Mouse (Mus musculus) kidney, adult 9 months (tissue): Measurements from ENCODE around the gene Mnt.
A peak's percentile ranks its signal among the peaks of the same experiment; 100 is the strongest.

Source experiments
- DNase-seq: peaks from one replicate; pipeline ENCODE4 v3.0.0; 2022

The Mnt gene

DNA sequence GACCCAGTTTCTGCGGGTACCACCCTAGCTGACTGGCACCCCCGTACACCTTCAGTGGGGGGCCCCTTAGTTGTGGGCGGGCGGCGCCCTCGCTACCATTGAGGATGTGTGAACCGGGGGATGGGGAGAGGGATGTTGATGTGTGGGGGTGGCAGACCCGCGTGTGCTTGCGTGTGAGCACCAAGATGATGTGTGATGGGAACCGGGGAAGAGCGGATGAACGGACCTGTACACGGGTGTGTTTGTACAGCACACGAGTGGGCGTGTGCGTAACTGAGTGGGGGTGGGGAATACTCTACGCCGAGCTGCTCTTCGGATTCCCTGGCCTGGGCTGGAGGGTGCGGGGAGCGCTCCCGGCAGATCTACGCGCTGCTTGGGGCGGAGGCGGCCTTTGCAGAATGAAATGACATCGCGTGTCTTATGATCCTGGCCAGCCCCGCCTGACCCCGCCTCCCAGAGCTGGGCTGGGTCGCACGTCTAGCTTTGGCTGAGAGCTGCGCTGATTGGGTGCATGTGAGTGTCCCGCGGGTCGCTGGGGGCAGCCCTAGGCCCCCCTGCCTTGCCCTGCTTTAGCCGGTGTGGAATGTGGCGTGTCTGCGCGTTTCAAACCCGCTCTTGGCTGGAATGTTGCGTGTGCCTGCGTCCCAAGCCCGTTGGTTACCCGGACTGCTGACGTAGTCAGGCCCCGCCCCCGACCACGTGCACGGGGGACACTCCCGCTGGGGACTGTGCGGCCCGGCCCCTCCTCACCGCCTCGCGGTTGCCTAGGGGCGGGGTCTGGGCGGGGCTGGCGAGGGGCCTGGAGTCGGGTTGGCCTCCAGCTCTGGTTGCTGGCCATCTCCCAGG is 1.1 kb downstream of the Mnt start:
- peak; percentile 100 for DNase-seq

DNA sequence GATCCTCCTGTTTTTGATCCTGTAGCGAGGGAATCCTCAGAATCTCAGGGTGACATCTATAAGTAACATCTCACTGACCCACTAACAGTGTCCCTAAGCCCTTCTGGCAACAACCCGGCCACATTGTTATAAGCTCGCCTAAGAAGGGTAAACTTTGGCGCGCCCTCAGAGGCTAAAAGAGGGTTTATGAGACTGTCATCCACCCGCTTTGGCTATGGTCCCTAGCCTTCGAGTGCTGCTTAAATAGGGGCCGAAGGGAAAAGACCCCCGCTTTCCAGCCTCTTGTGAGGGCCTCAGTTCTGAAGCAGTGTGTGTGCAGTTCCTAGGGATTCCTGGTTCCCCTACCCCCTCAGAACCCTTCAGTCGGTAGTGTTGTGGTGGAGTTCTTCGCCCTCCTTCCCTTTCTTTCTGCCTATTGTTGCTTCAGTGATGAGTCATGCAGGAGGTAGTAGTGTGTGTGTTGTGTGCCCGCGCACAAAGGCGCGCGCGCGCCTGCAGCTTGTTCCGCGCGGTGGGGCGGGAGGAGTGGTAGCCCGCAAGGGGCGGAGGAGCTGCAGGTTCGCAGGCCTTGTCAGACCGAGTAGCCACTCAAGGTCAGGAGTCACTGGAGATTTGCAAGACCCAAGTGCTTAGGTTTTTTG is 1.9 kb downstream of the Mnt start:
- DNase-seq, result peak; percentile 74

DNA sequence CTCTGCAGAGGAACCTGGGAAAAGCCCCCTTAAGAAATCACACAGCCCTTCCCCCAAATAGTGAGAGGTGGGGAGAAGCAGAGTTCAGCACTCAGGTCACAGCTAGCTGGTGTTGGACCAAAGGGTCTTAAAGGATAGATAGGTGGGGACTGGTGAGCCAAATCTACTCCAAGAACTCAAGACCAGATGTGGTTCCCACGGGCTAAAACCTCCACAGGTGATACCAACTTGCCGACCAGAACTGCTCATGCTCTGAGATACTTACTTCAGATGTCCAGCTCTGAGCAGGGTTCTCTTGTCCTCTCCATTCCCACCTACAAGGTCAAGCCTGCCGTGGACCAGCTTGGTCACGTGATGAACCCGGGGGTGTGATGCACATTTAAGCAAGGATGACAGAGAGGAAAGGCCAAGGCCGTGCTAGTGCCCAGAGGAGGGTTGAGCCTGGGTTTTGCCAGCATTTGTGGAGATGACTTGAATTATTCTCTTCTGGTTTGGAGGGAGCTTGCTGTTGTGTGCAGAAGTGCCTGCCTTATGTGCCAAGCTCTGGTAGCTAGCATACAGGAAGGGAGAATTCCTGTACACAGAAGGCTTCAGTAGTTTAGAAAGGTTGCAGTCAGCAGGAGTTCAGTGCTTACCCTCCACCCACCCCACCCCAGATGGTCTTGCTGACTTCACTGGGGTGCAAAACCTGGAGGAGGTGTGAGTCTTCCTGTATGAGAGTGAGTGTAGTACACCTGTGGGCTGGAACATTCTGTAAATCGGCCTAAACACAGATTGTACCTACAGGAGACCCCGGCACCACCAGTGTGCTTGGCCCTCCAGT is 3.0 kb downstream of the Mnt start:
- DNase-seq, result peak; percentile 61

DNA sequence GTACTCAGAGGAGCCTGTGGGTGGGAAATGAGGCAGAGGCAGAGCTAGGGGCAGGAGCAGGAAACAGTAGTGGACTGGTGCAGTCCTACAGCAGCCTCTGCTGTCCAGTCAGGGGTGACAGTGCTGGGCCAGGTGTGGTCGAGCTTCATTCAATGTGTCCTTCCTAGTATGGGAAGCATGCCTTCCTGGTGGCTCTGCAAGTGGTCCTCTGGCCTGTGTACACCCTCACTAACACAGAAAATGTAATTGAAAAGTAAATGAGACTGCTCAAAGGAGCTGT is 3.6 kb downstream of the Mnt start:
- DNase-seq, result no peak

DNA sequence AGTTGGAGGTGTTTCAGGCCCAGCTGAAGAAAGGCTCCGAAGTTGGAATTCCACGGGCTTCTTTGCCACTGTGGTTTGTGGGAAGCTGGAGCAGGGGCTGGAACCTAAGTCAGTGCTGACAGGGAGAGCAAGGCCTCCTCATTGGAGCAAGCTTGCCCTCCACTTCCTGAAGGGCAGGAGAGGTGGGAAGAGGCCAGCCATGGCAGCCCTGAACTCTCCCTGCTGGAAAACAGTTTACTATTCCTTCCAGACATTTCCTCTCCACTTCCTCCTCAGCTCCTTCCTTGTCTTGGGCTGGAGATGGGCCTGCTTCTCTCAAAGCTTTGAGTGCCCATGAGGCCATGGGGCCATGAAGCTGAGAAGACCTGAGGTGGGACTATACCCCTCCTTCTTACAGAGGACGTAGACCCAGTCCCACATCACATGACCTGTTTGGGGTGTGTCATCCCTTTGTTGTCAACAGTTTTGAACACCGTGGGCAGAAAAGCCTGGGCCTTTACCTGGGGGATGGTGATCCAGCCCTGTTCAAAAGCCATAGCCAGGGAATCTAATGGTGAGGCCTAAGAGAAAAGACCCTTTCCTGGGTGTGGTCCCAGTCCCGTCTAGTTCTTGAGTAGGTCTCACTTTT is 4.0 kb downstream of the Mnt start:
- no peak for DNase-seq

DNA sequence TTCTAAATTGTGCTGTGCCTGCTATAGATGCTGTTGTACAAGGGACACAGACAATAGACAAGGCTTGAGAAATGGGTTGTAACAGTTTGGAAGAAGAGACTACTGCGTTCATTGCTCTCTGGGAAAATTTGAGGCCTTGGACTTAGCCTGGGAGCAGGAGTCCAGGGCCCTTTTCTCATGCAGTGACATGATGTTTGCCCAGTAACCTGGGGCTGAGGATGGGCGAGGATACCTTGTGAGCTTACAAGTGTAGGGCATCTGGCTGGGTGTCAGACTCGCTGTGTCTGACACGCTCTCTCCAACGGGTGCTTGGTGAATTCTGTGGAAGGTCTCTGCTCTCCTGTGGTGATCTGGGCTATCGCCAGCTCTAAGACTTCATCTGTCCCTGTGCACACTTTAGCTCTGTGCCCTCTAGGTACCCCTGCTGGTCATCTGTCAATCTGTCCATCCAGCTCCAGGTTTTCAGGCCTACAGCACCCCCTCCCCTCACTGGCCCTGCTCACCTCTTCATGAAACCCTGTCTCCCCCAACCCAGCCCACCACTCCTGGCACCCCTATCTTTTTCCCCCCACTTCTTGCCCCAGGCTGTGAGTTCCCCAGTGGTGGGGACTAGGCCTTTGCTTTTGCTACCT is 5.0 kb downstream of the Mnt start:
- no peak for DNase-seq

DNA sequence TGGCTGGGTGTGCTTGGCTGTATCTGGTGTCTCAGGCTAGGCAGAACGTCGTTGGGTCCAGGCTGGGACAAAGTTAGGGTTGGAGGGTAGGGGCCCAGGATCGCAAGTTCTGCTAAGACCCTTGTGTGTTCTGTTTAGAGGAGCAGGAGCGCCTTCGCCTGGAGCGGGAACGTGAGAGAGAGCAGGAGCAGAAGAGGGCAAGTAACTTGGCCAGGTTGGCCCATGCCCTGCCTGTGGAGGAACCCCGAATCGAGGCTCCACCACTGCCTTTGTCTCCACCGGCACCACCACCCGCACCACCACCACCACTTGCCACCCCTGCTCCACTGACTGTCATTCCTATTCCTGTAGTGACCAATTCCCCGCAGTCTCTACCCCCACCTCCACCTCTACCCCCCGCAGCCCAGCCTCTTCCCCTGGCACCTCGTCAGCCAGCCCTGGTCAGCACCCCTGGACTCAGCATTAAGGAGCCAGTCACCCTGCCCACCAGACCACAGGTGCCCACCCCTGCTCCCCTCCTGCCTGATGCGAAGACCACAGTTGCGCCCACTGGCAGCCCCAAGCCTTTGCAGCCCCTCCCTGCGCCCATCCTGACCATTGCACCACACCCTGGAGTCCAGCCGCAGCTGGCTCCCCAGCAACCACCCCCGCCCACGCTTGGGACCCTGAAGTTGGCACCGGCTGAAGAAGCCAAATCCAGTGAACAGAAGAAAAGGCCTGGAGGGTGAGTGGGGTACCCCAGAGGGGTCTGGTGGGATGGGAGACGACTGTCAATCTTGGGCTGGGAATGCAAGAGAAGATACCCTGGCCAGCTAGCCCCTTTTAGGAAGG is 5.7 kb downstream of the Mnt start:
- no peak for DNase-seq

DNA sequence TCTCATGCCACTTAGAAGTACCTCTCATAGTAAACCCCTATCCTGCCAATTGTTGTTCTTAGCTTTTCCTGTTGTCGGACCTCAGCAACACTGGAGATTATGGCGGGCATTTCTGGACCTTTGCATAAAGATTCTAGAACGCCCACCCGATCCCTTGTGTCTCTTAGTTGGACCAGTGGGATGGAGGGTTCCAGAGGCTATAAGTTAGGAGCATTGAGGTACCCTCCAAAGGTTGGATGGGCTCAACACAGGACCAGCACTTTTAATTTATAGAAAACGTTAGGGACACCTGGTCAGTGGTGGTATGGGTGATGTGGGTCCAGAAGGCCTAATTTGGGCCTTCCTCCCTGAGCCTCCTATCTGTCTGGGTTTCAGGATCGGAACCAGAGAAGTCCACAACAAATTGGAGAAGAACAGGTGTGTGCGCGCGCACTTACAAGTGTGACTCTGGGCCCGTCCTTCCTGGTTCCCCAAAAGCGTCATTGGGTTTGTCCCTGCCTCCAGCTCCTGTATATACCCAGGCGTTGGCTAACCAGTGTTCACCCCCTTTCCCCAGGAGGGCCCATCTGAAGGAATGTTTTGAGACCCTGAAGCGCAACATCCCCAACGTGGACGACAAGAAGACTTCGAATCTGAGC is 6.5 kb downstream of the Mnt start:
- no peak for DNase-seq

DNA sequence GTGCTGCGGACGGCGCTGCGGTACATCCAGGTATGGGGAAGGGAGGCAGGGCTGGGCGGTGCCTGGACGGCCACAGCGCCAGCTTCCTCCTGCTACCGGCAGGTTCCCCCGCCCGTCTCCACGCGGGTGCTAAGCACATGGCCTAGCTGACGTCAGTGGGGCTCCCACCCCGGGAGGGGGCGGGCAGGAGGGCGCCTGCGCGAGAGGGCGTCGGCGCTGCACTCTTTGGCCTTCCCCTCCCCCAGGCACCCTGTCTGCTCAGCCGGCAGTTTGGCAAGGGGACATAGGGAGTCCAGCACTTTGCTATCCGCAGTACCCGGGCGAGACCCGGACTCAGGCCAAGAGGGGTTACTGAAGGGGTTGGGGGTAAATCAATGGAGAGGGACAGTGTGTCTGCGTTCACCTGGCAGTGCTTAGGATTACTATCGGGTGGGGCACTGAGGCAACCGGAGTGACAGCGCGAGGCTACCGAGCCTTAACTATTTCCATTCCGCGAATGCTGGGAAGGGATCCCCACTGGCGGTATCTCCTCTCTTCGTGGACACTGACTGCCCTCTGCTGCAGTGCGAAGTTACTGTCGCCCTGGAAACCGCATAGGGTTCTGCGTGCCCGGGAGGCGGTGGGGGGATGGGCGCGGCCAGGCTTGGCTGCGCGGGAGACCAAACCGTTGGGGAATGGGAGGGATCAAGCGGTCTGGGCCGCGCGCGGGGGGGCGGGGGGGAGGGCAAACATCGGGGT is 7.1 kb downstream of the Mnt start:
- DNase-seq, result peak; percentile 97

DNA sequence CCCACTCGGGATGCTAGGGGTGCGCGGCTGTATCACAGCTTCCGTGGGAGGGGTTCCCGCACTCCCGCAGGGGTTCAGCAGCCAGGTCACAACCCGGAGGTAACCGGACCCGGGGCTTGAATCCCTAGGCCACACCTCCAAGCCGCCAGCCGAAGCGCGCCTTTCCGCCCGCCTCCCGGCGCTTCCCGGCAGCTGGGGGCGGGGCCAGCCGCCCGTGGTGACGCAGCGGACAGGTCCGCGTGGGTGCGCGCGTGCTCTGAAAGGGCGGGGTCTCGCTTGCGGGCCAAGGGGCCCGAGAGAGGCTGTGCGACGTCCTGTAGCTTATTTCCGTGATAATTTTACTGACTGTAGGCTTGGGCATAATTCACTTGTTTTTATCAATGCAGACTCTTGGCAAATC is 7.7 kb downstream of the Mnt start:
- peak; percentile 97 for DNase-seq

DNA sequence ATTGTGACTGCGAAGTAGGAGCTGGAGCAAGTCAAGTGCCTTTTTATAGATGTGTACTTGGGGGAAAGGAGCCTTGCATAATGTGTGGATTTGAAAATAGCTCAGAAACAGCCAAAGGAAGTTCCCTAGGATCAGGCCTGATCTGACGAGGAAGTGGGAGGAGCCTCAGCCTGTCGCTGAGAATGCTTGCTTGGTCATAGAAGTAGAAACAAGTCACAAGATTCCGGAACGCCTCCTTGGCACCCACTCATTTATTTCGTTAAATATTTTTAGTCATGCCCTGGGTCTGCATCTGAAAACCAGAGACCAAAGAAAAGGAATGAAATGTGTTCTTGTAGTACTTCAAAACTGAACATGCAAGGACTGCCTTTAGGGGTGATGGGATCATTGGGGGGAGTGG is 8.3 kb downstream of the Mnt start:
- DNase-seq, result peak; percentile 98

DNA sequence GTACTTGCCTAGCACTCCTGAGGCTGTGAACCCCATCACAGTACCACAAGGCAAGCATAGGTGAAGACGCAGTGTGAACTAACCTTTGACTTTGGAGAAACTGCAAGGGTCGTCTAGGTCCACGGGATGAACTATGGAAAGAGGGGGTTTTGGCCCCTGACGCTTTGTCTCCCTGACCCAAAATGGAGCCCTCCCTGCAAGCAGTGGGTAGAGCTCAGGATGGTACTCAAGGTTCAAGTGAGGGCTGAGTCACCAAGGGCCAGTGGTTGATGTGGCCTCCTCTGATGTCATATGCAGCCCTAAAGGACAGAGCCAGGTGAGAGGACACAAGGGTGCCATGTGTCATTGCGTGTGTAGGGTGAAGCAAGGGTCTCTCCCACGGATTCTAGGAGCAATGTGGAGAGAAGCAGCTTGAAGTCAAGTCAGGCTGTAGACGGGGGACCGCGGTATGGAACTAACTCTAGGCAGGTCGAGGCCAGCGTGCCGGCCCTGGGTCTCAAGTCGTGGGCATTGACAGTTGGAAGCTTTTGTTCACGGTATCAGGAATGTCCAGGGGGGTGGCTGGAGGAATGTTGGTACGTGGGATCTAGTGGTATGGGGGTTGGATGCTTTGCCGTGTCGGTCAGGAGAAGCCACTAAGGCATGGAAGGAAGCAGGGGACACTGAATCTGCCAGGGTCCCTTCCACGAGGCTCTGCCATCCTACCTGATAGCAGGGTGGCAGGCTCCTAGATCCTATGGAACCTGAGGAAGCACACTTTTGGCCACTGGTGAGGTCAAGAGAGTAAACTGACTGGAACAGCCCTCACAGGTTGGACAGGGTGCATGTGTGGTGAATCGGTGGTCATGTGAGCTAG is 9.4 kb downstream of the Mnt start:
- peak; percentile 42 for DNase-seq

DNA sequence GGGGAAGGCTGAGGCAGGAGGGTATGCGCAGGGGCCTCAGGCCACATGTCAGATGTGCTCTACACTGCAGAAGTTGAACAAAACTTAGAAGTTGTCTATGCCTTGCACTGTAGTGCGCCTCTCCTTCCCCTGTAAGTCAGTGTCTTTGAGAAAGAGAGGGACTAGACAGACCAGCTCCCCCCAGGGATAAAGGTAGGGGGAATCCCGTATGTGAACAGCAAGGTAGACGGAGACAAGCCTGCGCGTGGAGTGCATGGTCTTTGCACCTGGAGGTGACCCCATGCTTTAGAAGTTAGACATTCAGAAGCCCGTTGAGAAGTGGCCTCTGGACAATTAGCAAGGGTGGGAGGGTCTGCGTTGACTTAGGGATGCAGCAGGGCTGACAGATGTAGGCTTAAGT is 10.0 kb downstream of the Mnt start:
- DNase-seq, result peak; percentile 35

DNA sequence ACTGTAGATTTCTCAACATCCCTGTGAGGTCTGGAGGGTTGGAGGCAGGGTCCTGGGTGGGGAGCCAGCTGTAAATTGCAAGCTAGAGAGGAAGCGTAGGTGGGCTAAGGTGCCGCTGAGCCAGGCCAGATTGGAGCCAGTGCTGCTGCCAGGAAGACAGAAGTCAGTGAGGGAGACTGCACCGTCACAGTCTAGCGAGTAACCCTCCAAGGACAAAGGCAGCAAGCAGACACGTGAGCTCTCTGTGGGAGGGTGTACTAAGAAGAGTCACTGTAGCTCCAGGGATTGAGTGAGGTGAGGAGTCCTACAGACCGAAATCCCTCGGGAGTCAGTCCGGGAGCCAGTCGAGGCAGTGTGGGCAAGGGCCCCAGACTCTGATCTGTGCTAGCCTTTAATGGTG is 10.6 kb downstream of the Mnt start:
- DNase-seq, result peak; percentile 92

DNA sequence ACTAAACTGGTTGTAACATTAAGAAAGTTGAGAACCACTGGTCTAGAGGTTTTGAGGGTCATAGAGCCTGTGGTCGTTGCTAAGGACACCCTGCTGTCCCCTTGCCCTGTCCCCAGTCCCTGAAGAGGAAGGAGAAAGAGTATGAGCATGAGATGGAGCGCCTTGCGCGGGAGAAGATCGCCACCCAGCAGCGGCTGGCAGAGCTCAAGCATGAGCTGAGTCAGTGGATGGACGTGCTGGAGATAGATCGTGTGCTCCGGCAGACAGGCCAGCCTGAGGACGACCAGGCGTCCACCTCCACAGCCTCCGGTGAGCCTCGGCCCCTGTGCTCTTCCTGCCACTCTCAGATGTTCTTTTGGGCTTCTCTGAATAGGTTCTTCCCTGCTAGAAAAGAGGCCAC is 11.3 kb downstream of the Mnt start:
- DNase-seq, result peak; percentile 46

DNA sequence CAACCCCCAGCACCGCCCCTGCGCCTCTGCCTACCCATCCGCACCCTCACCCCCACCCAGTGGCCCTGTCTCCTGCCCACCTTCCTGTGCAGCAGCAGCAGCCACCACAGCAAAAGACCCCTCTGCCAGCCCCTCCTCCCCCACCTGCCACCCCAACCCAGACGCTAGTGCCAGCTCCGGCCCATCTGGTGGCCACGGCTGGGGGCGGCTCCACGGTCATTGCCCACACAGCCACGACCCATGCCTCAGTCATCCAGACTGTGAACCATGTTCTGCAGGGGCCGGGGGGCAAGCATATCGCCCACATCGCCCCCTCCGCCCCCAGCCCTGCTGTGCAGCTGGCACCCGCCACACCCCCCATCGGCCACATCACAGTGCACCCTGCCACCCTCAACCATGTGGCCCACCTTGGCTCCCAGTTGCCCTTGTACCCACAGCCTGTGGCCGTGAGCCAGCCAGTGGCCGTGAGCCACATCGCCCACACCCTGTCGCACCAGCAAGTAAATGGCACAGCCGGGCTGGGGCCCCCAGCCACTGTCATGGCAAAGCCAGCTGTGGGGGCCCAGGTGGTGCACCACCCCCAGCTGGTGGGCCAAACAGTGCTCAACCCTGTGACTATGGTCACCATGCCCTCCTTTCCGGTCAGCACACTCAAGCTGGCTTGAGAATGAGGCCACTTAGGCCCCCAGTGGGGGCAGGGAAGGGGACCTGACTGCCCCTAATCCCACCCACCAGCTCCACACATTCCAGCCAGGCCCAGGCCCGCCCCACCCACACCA is 12.1 kb downstream of the Mnt start:
- DNase-seq, result no peak

DNA sequence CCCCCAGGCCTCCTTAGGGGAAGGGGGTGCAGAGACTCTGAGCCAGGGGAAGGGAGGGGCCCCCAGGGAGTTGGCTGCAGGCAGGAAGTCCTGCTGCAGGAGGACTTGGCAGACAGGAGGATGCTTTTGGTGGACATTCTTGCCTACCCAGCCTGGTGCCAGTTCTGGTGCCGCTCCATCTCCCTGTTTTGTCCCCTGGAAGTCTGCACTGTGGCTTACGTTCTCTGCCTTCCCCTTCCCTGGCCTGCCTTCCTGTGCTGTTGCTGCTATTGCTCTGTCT is 12.7 kb downstream of the Mnt start:
- no peak for DNase-seq

DNA sequence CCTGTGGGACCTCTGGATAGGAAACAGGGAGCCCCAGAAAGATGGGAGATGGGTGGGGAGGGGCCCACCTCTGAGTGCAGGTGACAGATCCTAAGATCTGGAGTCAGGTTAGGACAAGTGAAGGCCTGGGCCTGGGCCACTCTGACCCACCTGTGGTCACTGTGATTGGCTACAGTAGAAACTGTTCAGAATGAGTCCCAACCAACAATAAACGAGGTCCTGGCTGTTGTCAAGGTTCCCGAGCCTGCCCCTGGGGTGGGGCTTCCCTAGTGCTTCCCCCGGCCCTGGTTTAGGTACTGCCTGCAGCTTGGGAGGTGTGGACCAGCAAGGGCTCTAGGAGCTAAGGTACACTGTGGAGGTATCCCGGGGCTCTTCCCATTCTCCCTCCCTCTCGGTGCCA is 13.0 kb downstream of the Mnt start:
- no peak for DNase-seq

DNA sequence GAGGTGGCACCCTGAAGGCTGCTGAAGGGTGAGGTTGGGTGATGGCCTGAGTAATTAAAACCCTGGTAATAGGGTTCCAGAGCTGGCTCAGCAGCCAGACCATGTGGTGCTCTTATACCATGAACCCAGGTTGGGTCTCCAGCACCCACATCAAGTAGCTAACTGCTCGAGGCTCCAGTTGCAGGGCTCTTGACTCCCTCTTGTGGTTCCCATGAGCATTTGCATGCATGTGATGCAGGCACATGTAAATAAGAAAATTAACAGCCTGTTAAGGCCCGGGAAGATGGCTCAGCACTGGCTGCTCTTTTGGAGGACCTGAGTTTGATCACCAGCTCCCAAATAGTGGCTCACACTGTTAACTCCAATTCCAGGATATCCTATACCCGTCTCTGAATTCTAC is 15.1 kb downstream of the Mnt start:
- no peak for DNase-seq
